Mouse (Mus musculus): Measurements from ENCODE around the gene Ndufv2. TPM values are rescaled to one million over a fixed set of nuclear protein-coding genes. Genes with fewer than 3 reads are reported as not detected.
"Not testable (repeated sequence)": the region's sequence is repeated elsewhere in the genome, so short reads cannot be mapped to it uniquely, and the experiment has no call there.

Gene Ndufv2
- total and polyA plus RNA-seq, 2 experiments from 2014 or later, result 73.6 to 484 TPM

GRCm38 (mm10) chr17:66073971-66074370, 27.4 kb downstream of the Ndufv2 start:
- H3K27ac ChIP-seq, result no peak overlapping the region
- WGBS, result 89% methylated on average over 7 of the region's 7 CpGs
- DNase-seq (ENCODE audit: low spot score), result no peak
- no peaks in the 10 kb centered on the region for H3K27me3 ChIP-seq (ENCODE audit: insufficient read depth, low read length)
- H3K4me2 ChIP-seq (ENCODE audit: low read depth, low read length), result 0 out of 2 replicates have a peak overlapping the region, but pooled peaks have one; percentile 7
- no peak overlapping the region for H3K4me3 ChIP-seq (ENCODE audit: low read length)
- no peaks in the 10 kb centered on the region for H3K36me3 ChIP-seq (ENCODE audit: insufficient read depth, low read length)
- ATAC-seq, result no peak
- TF ChIP-seq CTCF (IDR thresholded peaks at IDR 0.05; ENCODE audit: low read depth), result no peak
- peaks cover 5% of the 10 kb centered on the region; the same call in 1 of the 2 replicates for H3K4me1 ChIP-seq (ENCODE audit: insufficient read depth, low read length)
- no peaks in the 10 kb centered on the region for H3K9me3 ChIP-seq (ENCODE audit: low read length)
- no peak overlapping the region for H3K9ac ChIP-seq (replicated peaks; ENCODE audit: low read length)

- not testable (repeated sequence) for H3K9ac ChIP-seq (replicated peaks; ENCODE audit: low read length); H3K4me3 ChIP-seq (ENCODE audit: low read length); H3K27me3 ChIP-seq (ENCODE audit: insufficient read depth, low read length); H3K9me3 ChIP-seq (ENCODE audit: low read length); H3K27ac ChIP-seq; H3K36me3 ChIP-seq (ENCODE audit: insufficient read depth, low read length); ATAC-seq; DNase-seq (ENCODE audit: low spot score); H3K4me1 ChIP-seq (ENCODE audit: insufficient read depth, low read length); H3K4me2 ChIP-seq (ENCODE audit: low read depth, low read length)
- 94% methylated on average over 2 of the region's 2 CpGs for WGBS
Measured at GRCm38 (mm10) chr17:66069036-66069435, 32.3 kb downstream of the Ndufv2 start.

- H3K27me3 ChIP-seq (ENCODE audit: insufficient read depth, low read length), result no peaks in the 10 kb centered on the region
- no peak for TF ChIP-seq CTCF (IDR thresholded peaks at IDR 0.05; ENCODE audit: low read depth)
- WGBS, result 89% methylated on average over 4 of the region's 4 CpGs
- no peaks in the 10 kb centered on the region for H3K9me3 ChIP-seq (ENCODE audit: low read length)
- no peak overlapping the region for H3K9ac ChIP-seq (replicated peaks; ENCODE audit: low read length)
- ATAC-seq, result no peak
- no peaks in the 10 kb centered on the region; the same call in 1 of the 2 replicates for H3K4me1 ChIP-seq (ENCODE audit: insufficient read depth, low read length)
- no peak overlapping the region for H3K4me3 ChIP-seq (ENCODE audit: low read length)
- no peaks in the 10 kb centered on the region for H3K36me3 ChIP-seq (ENCODE audit: insufficient read depth, low read length)
- no peak overlapping the region for H3K4me2 ChIP-seq (ENCODE audit: low read depth, low read length)
- no peak for DNase-seq (ENCODE audit: low spot score)
- H3K27ac ChIP-seq, result no peak overlapping the region
Measured at GRCm38 (mm10) chr17:66065115-66065514, 36.2 kb downstream of the Ndufv2 start.

- no peak for DNase-seq (ENCODE audit: low spot score)
- Histone ChIP-seq H3K27me3 (ENCODE audit: insufficient read depth, low read length) (no peaks in the 10 kb centered on the region), H3K4me3 (ENCODE audit: low read length) (no peak overlapping the region), H3K36me3 (ENCODE audit: insufficient read depth, low read length) (no peaks in the 10 kb centered on the region), H3K27ac (no peak overlapping the region), H3K9ac (replicated peaks; ENCODE audit: low read length) (no peak overlapping the region), H3K4me2 (ENCODE audit: low read depth, low read length) (no peak overlapping the region), H3K4me1 (ENCODE audit: insufficient read depth, low read length) (no peaks in the 10 kb centered on the region; the same call in 1 of the 2 replicates), H3K9me3 (ENCODE audit: low read length) (no peaks in the 10 kb centered on the region)
- peak; percentile 38 for TF ChIP-seq CTCF (IDR thresholded peaks at IDR 0.05; ENCODE audit: low read depth)
- no peak for ATAC-seq
- 67% methylated on average over 8 of the region's 8 CpGs for WGBS
Measured at GRCm38 (mm10) chr17:66061241-66061938, 40.0 kb downstream of the Ndufv2 start.

GRCm38 (mm10) chr17:66058160-66058559, 43.2 kb downstream of the Ndufv2 start:
- no peaks in the 10 kb centered on the region for H3K4me1 ChIP-seq (ENCODE audit: insufficient read depth, low read length)
- no peak overlapping the region for H3K9ac ChIP-seq (replicated peaks; ENCODE audit: low read length)
- WGBS, result 88% methylated on average over 4 of the region's 4 CpGs
- no peak overlapping the region for H3K4me2 ChIP-seq (ENCODE audit: low read depth, low read length)
- no peak for TF ChIP-seq CTCF (IDR thresholded peaks at IDR 0.05; ENCODE audit: low read depth)
- ATAC-seq (no peak), DNase-seq (ENCODE audit: low spot score) (no peak)
- H3K27ac ChIP-seq, result no peak overlapping the region
- no peaks in the 10 kb centered on the region for H3K27me3 ChIP-seq (ENCODE audit: insufficient read depth, low read length)
- no peaks in the 10 kb centered on the region for H3K9me3 ChIP-seq (ENCODE audit: low read length)
- no peak overlapping the region for H3K4me3 ChIP-seq (ENCODE audit: low read length)
- H3K36me3 ChIP-seq (ENCODE audit: insufficient read depth, low read length), result no peaks in the 10 kb centered on the region

- no peaks in the 10 kb centered on the region for H3K4me1 ChIP-seq (ENCODE audit: insufficient read depth, low read length)
- H3K4me3 ChIP-seq (ENCODE audit: low read length), result no peak overlapping the region
- no peak for TF ChIP-seq CTCF (IDR thresholded peaks at IDR 0.05; ENCODE audit: low read depth)
- H3K4me2 ChIP-seq (ENCODE audit: low read depth, low read length), result no peak overlapping the region
- DNase-seq (ENCODE audit: low spot score) (no peak), ATAC-seq (no peak)
- no peaks in the 10 kb centered on the region for H3K9me3 ChIP-seq (ENCODE audit: low read length)
- H3K9ac ChIP-seq (replicated peaks; ENCODE audit: low read length), result no peak overlapping the region
- H3K27ac ChIP-seq, result no peak overlapping the region
- 77% methylated on average over 2 of the region's 2 CpGs for WGBS
- no peaks in the 10 kb centered on the region for H3K36me3 ChIP-seq (ENCODE audit: insufficient read depth, low read length)
- H3K27me3 ChIP-seq (ENCODE audit: insufficient read depth, low read length), result no peaks in the 10 kb centered on the region
Measured at GRCm38 (mm10) chr17:66057145-66057544, 44.2 kb downstream of the Ndufv2 start.

- Histone ChIP-seq H3K9me3 (ENCODE audit: low read length) (no peaks in the 10 kb centered on the region), H3K36me3 (ENCODE audit: insufficient read depth, low read length) (peaks cover 2% of the 10 kb centered on the region; the same call in 1 of the 2 replicates), H3K27ac (no peak overlapping the region), H3K4me2 (ENCODE audit: low read depth, low read length) (no peak overlapping the region), H3K4me3 (ENCODE audit: low read length) (no peak overlapping the region), H3K4me1 (ENCODE audit: insufficient read depth, low read length) (no peaks in the 10 kb centered on the region), H3K9ac (replicated peaks; ENCODE audit: low read length) (no peak overlapping the region), H3K27me3 (ENCODE audit: insufficient read depth, low read length) (no peaks in the 10 kb centered on the region)
- no peak for TF ChIP-seq CTCF (IDR thresholded peaks at IDR 0.05; ENCODE audit: low read depth)
- 76% methylated on average over 4 of the region's 4 CpGs for WGBS
- DNase-seq (ENCODE audit: low spot score) (no peak), ATAC-seq (no peak)
Measured at GRCm38 (mm10) chr17:66053349-66053748, 48.0 kb downstream of the Ndufv2 start.

Data from hindbrain, postnatal 0 days (tissue).